Comparison of ENCODE assay signal across 23 mouse cellular contexts in genomic region chr5:13416960-13417710, GRCm38 (mm10).
DNase-seq lines count a peak whose midpoint lies in the region; ATAC-seq lines count a peak whose summit lies in the region.
"Had no signal": no experiment of that assay in that cellular context is flagged by ENCODE, and none has a peak within 500 bp of the region (broad histone marks: within the 10 kb centered on the region; RNA-seq: fewer than 3 reads in every experiment).

No protein-coding gene starts in this region.

- no peaks in the 10 kb centered on the region for H3K27me3 ChIP-seq in kidney, embryonic 15.5 days
- H3K27me3 ChIP-seq in forebrain, embryonic 16.5 days (replicated peaks; ENCODE audit: control insufficient read depth, insufficient read depth, low read length) = no peaks in the 10 kb centered on the region
- H3K27me3 ChIP-seq: heart, embryonic 15.5 days had no signal

- 42% methylated on average over 3 of the region's 3 CpGs for WGBS in kidney, embryonic 15.5 days
- WGBS in forebrain, embryonic 16.5 days = 30% methylated on average over 3 of the region's 3 CpGs

- no peak overlapping the region for H3K4me3 ChIP-seq in kidney, embryonic 15.5 days (replicated peaks)
- no peak overlapping the region for H3K4me3 ChIP-seq in forebrain, embryonic 16.5 days (replicated peaks; ENCODE audit: low read length)
- H3K4me3 ChIP-seq: embryonic facial prominence, embryonic 10.5 days; erythroblast, embryonic 14.5 days; forebrain, embryonic 10.5 days; heart, adult 2 months; heart, embryonic 15.5 days; hindbrain, embryonic 13.5 days had no signal

- no peak overlapping the region for H3K9ac ChIP-seq in kidney, embryonic 15.5 days
- no peak overlapping the region for H3K9ac ChIP-seq in forebrain, embryonic 16.5 days (replicated peaks; ENCODE audit: low read depth, low read length)
- H3K9ac ChIP-seq: heart, embryonic 15.5 days; hindbrain, embryonic 13.5 days had no signal

- peak; percentile 69; the same call in 1 of the 2 replicates for ATAC-seq in kidney, embryonic 15.5 days (replicated peaks; ENCODE audit: low FRiP score)
- no peak for ATAC-seq in granulocyte monocyte progenitor cell, adult 5-6 weeks (replicated peaks; ENCODE audit: poor library complexity, severe bottlenecking)
- ATAC-seq in forebrain, embryonic 16.5 days = no peak
- ATAC-seq: forebrain, embryonic 14.5 days; hindbrain, postnatal 0 days had no signal

- H3K4me1 ChIP-seq in kidney, embryonic 15.5 days = no peaks in the 10 kb centered on the region
- H3K4me1 ChIP-seq in forebrain, embryonic 16.5 days (replicated peaks; ENCODE audit: control insufficient read depth, insufficient read depth, low read length) = peaks cover 6% of the 10 kb centered on the region
- H3K4me1 ChIP-seq: heart, embryonic 15.5 days; hindbrain, embryonic 13.5 days had no signal

- 0 out of 2 replicates have a peak overlapping the region, but pooled peaks have one; percentile 24 for H3K27ac ChIP-seq in kidney, embryonic 15.5 days
- H3K27ac ChIP-seq in forebrain, embryonic 16.5 days (ENCODE audit: low read length) = no peak overlapping the region
- H3K27ac ChIP-seq: embryonic facial prominence, embryonic 10.5 days; forebrain, embryonic 10.5 days; heart, adult 2 months; heart, embryonic 15.5 days; hindbrain, embryonic 13.5 days; hindbrain, postnatal 0 days had no signal

- no peak overlapping the region for H3K4me2 ChIP-seq in kidney, embryonic 15.5 days
- H3K4me2 ChIP-seq in forebrain, embryonic 16.5 days (ENCODE audit: low read length) = no peak overlapping the region
- H3K4me2 ChIP-seq: heart, embryonic 11.5 days; heart, embryonic 15.5 days; hindbrain, embryonic 13.5 days had no signal

- no peaks in the 10 kb centered on the region for H3K36me3 ChIP-seq in kidney, embryonic 15.5 days
- H3K36me3 ChIP-seq in forebrain, embryonic 16.5 days (ENCODE audit: control insufficient read depth, insufficient read depth) = no peaks in the 10 kb centered on the region
- H3K36me3 ChIP-seq: embryonic facial prominence, embryonic 10.5 days; forebrain, embryonic 10.5 days; G1E; heart, embryonic 15.5 days; hindbrain, embryonic 13.5 days had no signal

- DNase-seq in kidney, adult 18-20 months = no peak
- DNase-seq in 3T3-L1 (ENCODE audit: low read depth, low spot score) (peak; percentile 79), ZHBTc4 (ENCODE audit: low read depth, low spot score) (peak; percentile 2)
- peak; percentile 88 for DNase-seq in Muller cell, postnatal 12 days (ENCODE audit: inconsistent ontology term)
- no peak for DNase-seq in spleen, adult 12 weeks (ENCODE audit: low spot score)
- DNase-seq: adrenal gland, postnatal 14 days; cerebellum, adult 18-20 months; cerebellum, adult 9-11 months; gastrocnemius, postnatal 10 days; heart, adult 2 months; heart, postnatal 14 days had no signal

- no peaks in the 10 kb centered on the region for H3K9me3 ChIP-seq in kidney, embryonic 15.5 days (replicated peaks)
- H3K9me3 ChIP-seq in forebrain, embryonic 16.5 days (ENCODE audit: control insufficient read depth, low read length) = no peaks in the 10 kb centered on the region
- H3K9me3 ChIP-seq: embryonic facial prominence, embryonic 10.5 days; forebrain, embryonic 10.5 days; G1E; heart, embryonic 15.5 days; hindbrain, embryonic 13.5 days had no signal

Comparison
In these comparisons a context has a peak if more than half of its experiments do, and no peak if none do; other contexts are left out.
1. DNase-seq: peak in 3T3-L1 (single experiment), Muller cell, postnatal 12 days (single experiment) and ZHBTc4 (single experiment); none in kidney, adult 18-20 months (single experiment) and spleen, adult 12 weeks (single experiment).